Mouse (Mus musculus): ENCODE data around the gene Lama5. TPM values are rescaled to one million over a fixed set of nuclear protein-coding genes. Genes with fewer than 3 reads are reported as not detected.
A peak's percentile ranks its signal among the peaks of the same experiment; 100 is the strongest.

Lama5 gene
- total RNA-seq, 2 experiments from 2014 or later, result 0.18 to 0.83 TPM

DNA sequence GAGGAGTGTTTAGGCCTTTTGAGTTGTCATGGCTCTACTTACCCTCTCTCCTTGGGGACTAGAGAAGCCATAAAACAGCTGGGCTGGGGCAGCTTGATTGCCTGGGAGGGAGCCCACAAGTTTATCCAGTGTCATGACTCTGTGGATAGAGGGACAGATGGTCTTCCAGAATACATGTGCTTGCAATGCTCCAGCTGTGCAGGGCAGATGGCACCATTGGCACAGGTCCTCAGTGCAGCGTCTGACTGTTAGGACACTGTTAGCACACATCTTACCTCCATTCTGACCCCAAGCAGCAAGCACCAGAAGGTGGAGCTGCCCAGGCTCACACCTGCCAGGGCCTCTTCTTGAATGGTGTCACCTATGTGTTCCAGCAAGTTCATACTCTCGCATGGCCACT is 59.8 kb downstream of the Lama5 start:
- ATAC-seq (ENCODE audit: poor library complexity, severe bottlenecking), result no peak

DNA sequence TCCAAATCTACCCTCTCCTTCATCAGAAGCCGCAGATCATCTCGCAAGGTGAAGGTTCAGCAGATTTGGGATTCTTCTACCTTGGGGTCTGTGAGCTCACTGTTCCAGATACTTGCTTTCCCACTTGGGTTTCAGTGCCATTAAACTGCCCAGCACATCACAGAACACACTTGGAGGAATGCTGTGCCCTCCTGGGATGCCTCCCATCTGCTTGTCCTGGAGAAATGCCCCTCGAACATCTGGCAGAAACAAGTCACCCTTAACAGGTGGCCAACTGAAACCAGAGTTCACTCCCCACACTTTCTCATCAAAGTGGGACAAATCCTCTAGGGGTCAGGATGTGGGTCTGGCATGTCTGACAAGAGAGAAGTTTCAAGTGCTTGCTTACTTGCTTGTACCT is 67.0 kb downstream of the Lama5 start:
- no peak for ATAC-seq (ENCODE audit: poor library complexity, severe bottlenecking)

DNA sequence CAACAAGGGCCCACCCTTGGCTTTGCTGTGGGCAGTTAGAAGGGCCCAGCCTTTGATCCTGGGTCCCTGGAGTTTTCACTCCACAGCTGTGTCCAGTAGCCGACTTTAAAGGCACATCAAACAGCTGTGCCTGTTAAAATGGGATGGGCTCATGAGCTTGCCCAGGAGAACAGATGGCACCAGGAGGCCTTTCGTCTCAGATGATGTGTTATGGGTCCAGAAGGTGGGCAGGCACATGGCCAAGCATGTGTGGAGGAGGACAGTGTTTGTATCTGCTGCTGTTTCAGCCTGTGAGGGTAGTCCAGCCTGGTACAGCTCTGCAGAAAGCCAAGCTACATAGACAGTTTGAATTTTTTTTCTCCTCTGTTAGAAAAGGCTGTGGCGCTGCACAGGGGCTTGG is 70.9 kb downstream of the Lama5 start:
- ATAC-seq (ENCODE audit: poor library complexity, severe bottlenecking), result no peak

DNA sequence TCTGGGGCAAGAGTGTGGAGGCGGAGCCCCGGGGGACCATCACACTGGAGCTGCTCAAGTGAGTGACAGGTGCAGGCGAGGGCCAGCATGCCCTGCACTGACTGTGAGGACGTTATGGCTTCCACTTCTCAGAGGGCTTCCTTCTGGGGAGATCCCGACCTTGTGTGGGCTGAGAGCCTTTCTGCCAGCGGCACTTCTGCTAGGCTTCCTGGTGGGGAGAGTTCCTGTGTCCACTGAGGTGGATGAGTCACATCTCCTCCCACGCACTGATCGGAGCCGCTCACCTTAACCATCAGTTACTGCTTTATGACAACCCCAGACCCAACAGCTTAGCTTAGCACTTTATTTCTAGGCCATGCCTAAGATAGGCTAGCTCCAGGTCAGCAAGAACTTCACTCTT is 77.1 kb downstream of the Lama5 start:
- ATAC-seq (ENCODE audit: poor library complexity, severe bottlenecking), result no peak

DNA sequence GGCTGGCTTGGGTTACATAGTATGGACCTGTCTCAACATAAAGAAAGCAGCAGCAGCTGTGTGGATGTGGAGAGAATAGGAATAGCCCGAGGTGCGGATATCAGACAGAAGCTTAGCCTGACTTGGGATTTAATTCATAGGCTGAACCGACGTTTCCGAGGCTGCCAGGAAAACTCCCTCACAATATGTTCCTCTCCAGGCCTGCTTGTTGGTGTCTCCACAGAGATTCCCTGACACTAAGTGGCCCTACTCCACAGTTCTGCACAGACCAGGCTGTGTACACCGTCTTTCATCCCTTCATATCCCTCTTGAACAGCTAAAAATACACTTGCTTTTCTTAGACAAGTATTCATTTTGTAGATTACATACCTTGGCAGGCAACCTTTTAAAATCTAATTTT is 78.3 kb downstream of the Lama5 start:
- ATAC-seq (ENCODE audit: poor library complexity, severe bottlenecking), result no peak

DNA sequence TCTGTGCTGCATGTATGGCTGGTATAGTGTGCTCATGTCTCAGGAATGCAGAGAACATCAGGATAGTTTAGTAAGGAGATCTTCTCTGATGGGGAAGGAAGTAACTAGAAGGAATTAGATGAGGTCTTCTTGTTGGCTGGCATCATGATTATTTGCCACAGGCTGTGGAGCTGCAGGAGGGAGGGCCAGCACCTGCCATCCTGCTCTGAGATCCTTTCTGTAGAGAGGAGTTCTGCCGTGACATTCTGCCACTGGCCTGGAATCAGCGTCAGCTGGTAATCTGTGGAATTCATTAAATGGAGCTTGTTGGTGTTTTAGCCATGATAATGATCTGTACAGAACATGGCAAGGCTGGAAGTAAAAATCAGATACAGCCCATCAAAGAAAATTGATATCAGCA is 79.6 kb downstream of the Lama5 start:
- no peak for ATAC-seq (ENCODE audit: poor library complexity, severe bottlenecking)

DNA sequence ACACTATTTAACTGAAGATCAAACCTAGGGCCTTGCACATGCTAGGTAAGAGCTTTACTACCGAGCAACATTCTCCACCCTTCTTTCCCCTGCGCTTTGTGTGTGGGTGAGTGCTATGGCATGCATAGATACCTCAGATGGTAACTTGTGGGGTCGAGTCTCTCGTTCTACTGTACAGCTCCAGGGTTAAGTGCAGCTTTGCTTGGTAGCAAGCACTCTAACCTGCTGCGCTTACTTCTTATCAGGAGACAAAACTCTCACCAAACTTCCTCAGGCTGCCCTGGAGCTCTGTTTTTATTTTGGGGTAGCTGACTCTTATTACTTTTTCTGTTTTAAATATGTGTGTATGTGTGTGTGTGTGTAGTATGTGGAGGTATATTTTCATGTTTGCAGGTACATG is 90.2 kb downstream of the Lama5 start:
- ATAC-seq (ENCODE audit: poor library complexity, severe bottlenecking), result no peak

DNA sequence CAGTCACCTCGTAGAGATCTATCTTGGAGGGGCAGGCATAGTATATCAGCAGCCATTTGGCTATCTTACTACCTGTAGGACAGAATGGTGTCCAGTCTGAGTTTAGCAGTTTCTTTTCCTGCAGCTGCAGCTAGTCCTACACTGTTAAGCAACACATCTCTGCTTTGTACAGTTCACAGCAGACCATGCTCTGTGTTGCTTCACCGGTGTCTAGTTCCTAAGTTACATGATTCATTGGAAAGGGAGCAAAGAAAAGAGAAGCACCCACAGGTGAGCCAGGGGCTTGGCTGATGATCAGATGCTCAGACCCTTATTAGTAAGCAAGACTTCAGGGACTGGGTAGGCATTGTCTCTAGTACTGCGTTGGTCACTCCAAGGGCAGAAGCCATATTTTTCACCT is 91.7 kb downstream of the Lama5 start:
- peak; percentile 81 for ATAC-seq (ENCODE audit: poor library complexity, severe bottlenecking)

DNA sequence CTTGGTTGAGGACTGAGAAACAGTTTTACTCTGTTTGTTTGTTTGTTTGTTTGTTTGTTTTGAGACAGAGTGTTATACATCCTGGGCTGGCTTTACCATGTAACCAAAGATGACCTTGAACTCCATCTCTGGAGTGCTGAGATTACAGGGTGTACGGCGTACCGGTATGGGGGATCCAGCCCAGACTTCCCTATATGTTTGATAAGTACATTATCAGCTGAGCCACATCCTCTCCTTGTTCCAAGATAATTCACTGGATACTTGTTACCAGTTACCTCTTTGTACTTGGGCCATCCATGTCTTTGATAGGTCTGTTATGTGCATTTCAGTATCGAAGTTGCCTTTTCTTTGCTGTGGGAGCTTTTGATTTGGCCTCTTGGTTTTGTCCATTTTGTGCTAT is 92.4 kb downstream of the Lama5 start:
- ATAC-seq (ENCODE audit: poor library complexity, severe bottlenecking), result no peak

DNA sequence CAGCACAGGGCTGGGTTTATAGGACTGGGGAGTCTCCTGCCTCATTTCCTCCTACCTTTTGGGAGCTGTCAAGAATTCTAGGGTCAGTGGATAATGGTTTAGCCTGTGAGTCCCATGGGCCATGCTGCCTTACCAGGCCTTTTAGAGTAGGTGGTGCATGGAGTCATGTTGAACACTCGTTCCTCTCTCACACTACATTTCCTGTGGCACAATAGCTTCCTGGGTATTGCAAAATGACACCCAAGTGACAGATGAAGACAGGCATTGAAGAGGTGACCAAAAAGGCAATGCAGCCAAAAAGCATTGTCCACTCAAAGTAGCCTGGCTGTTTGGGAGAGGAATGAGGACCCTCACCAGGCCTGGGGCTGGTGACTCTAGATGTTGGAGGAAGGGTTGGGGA is 98.0 kb downstream of the Lama5 start:
- peak; percentile 88 for ATAC-seq (ENCODE audit: poor library complexity, severe bottlenecking)

Other genes starting within 250 kb of the Lama5 start
- 28.4 and 31.8 TPM in 2 replicates for gene Taf4, start 249.2 kb downstream of the Lama5 start, total RNA-seq (2015)
- 27.6 and 43.5 TPM in 2 replicates for gene Taf4, start 249.2 kb downstream of the Lama5 start, total RNA-seq (2017)
- 10.6 and 10.9 TPM in 2 replicates for gene Lsm14b, start 200.9 kb downstream of the Lama5 start, total RNA-seq (2015)
- gene Lsm14b, start 200.9 kb downstream of the Lama5 start, total RNA-seq (2017), result 28.8 and 31.0 TPM in 2 replicates
- gene Psma7, start 183.4 kb downstream of the Lama5 start, total RNA-seq (2015), result 439 and 533 TPM in 2 replicates
- gene Psma7, start 183.4 kb downstream of the Lama5 start, total RNA-seq (2017), result 536 and 608 TPM in 2 replicates
- 3.2 and 5.5 TPM in 2 replicates for gene Ss18l1, start 183.3 kb downstream of the Lama5 start, total RNA-seq (2015)
- gene Ss18l1, start 183.3 kb downstream of the Lama5 start, total RNA-seq (2017), result 4.2 and 4.6 TPM in 2 replicates
- 3.3 and 4.9 TPM in 2 replicates for gene Mtg2, start 155.3 kb downstream of the Lama5 start, total RNA-seq (2015)
- gene Mtg2, start 155.3 kb downstream of the Lama5 start, total RNA-seq (2017), result 4.5 and 6.6 TPM in 2 replicates
- gene Hrh3, start 121.4 kb downstream of the Lama5 start, total RNA-seq (2015), result 0.04 TPM in 1 of 2 replicates, not detected in the other
- gene Hrh3, start 121.4 kb downstream of the Lama5 start, total RNA-seq (2017), result not detected in 2 replicates
- 22.0 and 23.2 TPM in 2 replicates for gene Osbpl2, start 106.6 kb downstream of the Lama5 start, total RNA-seq (2015)
- gene Osbpl2, start 106.6 kb downstream of the Lama5 start, total RNA-seq (2017), result 39.8 and 62.2 TPM in 2 replicates
- gene Adrm1, start 54.4 kb downstream of the Lama5 start, total RNA-seq (2015), result 55.7 and 58.0 TPM in 2 replicates
- gene Adrm1, start 54.4 kb downstream of the Lama5 start, total RNA-seq (2017), result 32.0 and 39.1 TPM in 2 replicates
- 1,036 and 1,070 TPM in 2 replicates for gene Rps21, start 31.5 kb upstream of the Lama5 start, total RNA-seq (2015)
- gene Rps21, start 31.5 kb upstream of the Lama5 start, total RNA-seq (2017), result 1,935 and 2,289 TPM in 2 replicates
- 16.0 and 16.4 TPM in 2 replicates for gene Cables2, start 47.6 kb upstream of the Lama5 start, total RNA-seq (2015)
- gene Cables2, start 47.6 kb upstream of the Lama5 start, total RNA-seq (2017), result 12.1 and 12.8 TPM in 2 replicates
- not detected in 2 replicates for gene Rbbp8nl, start 64.0 kb upstream of the Lama5 start, total RNA-seq (2015)
- gene Rbbp8nl, start 64.0 kb upstream of the Lama5 start, total RNA-seq (2017), result not detected in 2 replicates
- gene Gata5, start 108.8 kb upstream of the Lama5 start, total RNA-seq (2015), result not detected in 2 replicates
- gene Gata5, start 108.8 kb upstream of the Lama5 start, total RNA-seq (2017), result not detected in 2 replicates
- 2.6 and 2.7 TPM in 2 replicates for gene Slco4a1, start 230.4 kb upstream of the Lama5 start, total RNA-seq (2015)
- 2.5 and 2.7 TPM in 2 replicates for gene Slco4a1, start 230.4 kb upstream of the Lama5 start, total RNA-seq (2017)

Data from megakaryocyte, adult 5-6 weeks (primary cell).